Mouse (Mus musculus) midbrain, embryonic 16.5 days (tissue): ENCODE measurements around the gene Clrn3. TPM values are rescaled to one million over a fixed set of nuclear protein-coding genes. Genes with fewer than 3 reads are reported as not detected.

ENCODE experiments used
- ATAC-seq: fragments of 200-750 bp; cut with Nextera tagmentation; 2 replicates; pipeline ENCODE4 v1.8.0; 2017; ENCODE audit warnings: moderate TSS enrichment
- H3K27ac ChIP-seq: fragments of 300-500 bp; sonication (generic); 2 replicates; pipeline ENCODE4 v1.5.1; 2014; ENCODE audit warnings: mild to moderate bottlenecking, low read length, mixed read lengths
- H3K27me3 ChIP-seq: fragments of 300-500 bp; sonication (generic); 2 replicates; pipeline ENCODE4 v1.6.1; 2014; ENCODE audit warnings: low read depth, low read length, mixed read lengths; ENCODE audit not compliant: control insufficient read depth, insufficient read depth
- H3K36me3 ChIP-seq: fragments of 300-500 bp; sonication (generic); 2 replicates; pipeline ENCODE4 v1.6.1; 2014; ENCODE audit warnings: mild to moderate bottlenecking, low read length, moderate library complexity, mixed read lengths; ENCODE audit not compliant: control insufficient read depth, insufficient read depth
- H3K4me1 ChIP-seq: fragments of 300-500 bp; sonication (generic); 2 replicates; pipeline ENCODE4 v1.6.1; 2014; ENCODE audit warnings: mild to moderate bottlenecking, low read length, mixed read lengths; ENCODE audit not compliant: control insufficient read depth, insufficient read depth
- H3K4me2 ChIP-seq: fragments of 300-500 bp; sonication (generic); 2 replicates; pipeline ENCODE4 v1.6.1; 2014; ENCODE audit warnings: mild to moderate bottlenecking, low read length, mixed read lengths
- H3K4me3 ChIP-seq: fragments of 300-500 bp; sonication (generic); 2 replicates; pipeline ENCODE4 v1.5.1; 2014; ENCODE audit warnings: low read depth, mild to moderate bottlenecking, low read length, moderate library complexity, mixed read lengths
- H3K9ac ChIP-seq: fragments of 300-500 bp; sonication (generic); 2 replicates; pipeline ENCODE4 v1.6.1; 2014; ENCODE audit warnings: low read depth, low read length, mixed read lengths
- H3K9me3 ChIP-seq: fragments of 300-500 bp; sonication (generic); replicated peaks from 2 replicates; pipeline ENCODE4 v1.6.1; 2014; ENCODE audit warnings: mild to moderate bottlenecking, low read length, mixed read lengths; ENCODE audit not compliant: control insufficient read depth, poor library complexity, severe bottlenecking
- WGBS: fragments of 180-500 bp; shearing (Covaris S2); extraction: QIAGEN DNeasy Blood & Tissue Kit; methylation state at CpG from one replicate; pipeline ENCODE4 v1.1.7; 2014; 5-methylcytosine and 5-hydroxymethylcytosine counted together
- polyA plus RNA-seq: library from polyadenylated mRNA; unstranded; fragments of >200 nt; fragmentation: Nextera tagmentation; extraction: Ambion mirVana; gene quantifications from 2 replicates; pipeline ENCODE4 v1.2.1, GENCODE M21; 2015

Clrn3 gene
- polyA plus RNA-seq, 1 experiment from 2014 or later, result not detected

- H3K36me3 ChIP-seq, result no peaks in the 10 kb centered on the region
- peaks cover 13% of the 10 kb centered on the region for H3K4me1 ChIP-seq
- no peaks in the 10 kb centered on the region for H3K27me3 ChIP-seq
- no peak overlapping the region for H3K27ac ChIP-seq
- no peak overlapping the region for H3K9ac ChIP-seq
- WGBS, result 62% methylated on average over 3 of the region's 3 CpGs
- no peak overlapping the region for H3K4me3 ChIP-seq
- no peak overlapping the region for H3K4me2 ChIP-seq
- H3K9me3 ChIP-seq, result no peaks in the 10 kb centered on the region
- no peak for ATAC-seq
These were observed 13.8 kb upstream of the Clrn3 start for GRCm38 (mm10) chr7:135542235-135542634.

DNA sequence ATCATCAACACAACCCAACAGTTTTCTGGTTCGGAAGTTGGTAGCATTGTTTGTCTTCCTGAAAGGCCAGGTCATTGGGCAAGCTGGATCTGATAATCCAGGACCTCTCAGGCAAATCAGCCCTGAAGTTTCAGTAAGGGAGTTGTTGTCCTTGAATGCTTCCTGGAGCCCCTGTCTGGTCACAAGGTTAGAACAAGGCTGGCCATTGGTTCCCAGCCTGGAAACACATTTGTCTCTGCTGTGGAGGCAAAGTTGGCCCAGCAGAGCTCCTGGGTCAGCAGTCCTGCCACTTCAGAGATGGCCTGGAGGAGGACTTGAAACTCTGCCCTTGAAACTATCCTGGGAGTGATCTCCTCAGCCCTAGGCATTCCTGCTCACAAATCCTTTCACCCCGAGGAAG, 11.0 kb upstream of the Clrn3 start:
- no peak overlapping the region for H3K4me3 ChIP-seq
- no peak for ATAC-seq
- 90% methylated on average over 2 of the region's 2 CpGs for WGBS

DNA sequence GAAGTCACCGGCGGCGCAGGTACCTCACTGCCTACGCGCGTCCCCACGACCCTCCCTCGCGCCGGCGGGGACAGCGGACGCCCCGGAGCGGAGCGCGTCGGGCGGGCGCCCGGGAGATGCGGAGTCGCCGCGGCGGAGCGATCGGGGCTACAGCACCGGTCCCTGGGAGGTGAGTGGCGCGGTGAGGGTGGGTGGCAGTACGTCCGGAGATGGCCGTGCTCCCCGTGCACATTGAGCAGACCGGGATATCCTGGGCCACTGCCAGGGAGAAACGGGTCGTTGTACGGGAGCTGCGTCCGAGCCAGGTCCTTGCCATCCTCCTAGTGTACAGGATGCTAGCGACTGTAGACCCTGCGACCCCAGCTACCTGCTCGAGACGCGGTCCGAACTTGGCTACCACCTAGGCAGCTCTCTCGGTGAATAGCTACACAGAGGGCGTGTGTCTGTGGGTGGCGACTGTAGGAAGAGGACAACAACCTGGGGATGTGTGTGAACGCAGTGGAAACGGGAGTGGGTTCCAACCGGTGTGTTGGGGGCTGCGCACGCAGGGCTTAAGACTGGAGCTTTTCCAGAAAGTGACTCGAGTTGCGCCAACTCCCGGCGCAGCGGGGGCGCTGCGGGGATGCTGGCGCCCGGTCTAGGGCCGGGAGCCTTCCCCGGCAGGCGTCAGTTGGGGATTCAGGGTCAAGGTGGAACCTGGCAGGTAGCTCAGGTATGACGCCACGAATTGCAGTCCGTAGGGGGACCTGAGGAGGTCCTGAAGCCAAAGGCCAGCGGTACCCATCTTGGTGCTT, 9.7 kb upstream of the Clrn3 start:
- peak overlapping the region; percentile 78 for H3K4me3 ChIP-seq
- H3K9ac ChIP-seq, result peak overlapping the region; percentile 87
- ATAC-seq, result peak; percentile 76
- no peaks in the 10 kb centered on the region for H3K9me3 ChIP-seq
- H3K4me1 ChIP-seq, result peaks cover 13% of the 10 kb centered on the region
- H3K27me3 ChIP-seq, result no peaks in the 10 kb centered on the region
- H3K36me3 ChIP-seq, result no peaks in the 10 kb centered on the region
- peak overlapping the region; percentile 86 for H3K27ac ChIP-seq
- H3K4me2 ChIP-seq, result peak overlapping the region; percentile 83
- 2% methylated on average over 71 of the region's 71 CpGs for WGBS

More for the DNA sequence above, 11.0 kb upstream of the Clrn3 start:
- Histone ChIP-seq H3K36me3 (no peaks in the 10 kb centered on the region), H3K27ac (no peak overlapping the region), H3K27me3 (no peaks in the 10 kb centered on the region), H3K9ac (no peak overlapping the region), H3K4me2 (peak overlapping the region; percentile 83), H3K4me1 (peaks cover 13% of the 10 kb centered on the region), H3K9me3 (no peaks in the 10 kb centered on the region)

- Histone ChIP-seq H3K36me3 (no peaks in the 10 kb centered on the region), H3K27me3 (no peaks in the 10 kb centered on the region), H3K9ac (peak within 1 kb of the TSS; percentile 87), H3K9me3 (no peaks in the 10 kb centered on the region), H3K4me3 (peak within 1 kb of the TSS; percentile 78), H3K4me2 (peak within 1 kb of the TSS; percentile 83), H3K4me1 (peaks cover 11% of the 10 kb centered on the region), H3K27ac (peak within 1 kb of the TSS; percentile 86)
- WGBS, result 4% methylated on average over 28 of the region's 28 CpGs
- ATAC-seq, result peak; percentile 96
These were observed 9.0 kb upstream of the Clrn3 start, which contains the start of gene Ptpre for GRCm38 (mm10) chr7:135537341-135537901. TSS of gene Ptpre (plus strand) at chr7:135537481.

- no peak for ATAC-seq
- 86% methylated on average over 3 of the region's 3 CpGs for WGBS
- Histone ChIP-seq H3K27ac (no peak overlapping the region), H3K4me3 (no peak overlapping the region), H3K9ac (no peak overlapping the region), H3K4me1 (peaks cover 8% of the 10 kb centered on the region), H3K4me2 (no peak overlapping the region), H3K27me3 (no peaks in the 10 kb centered on the region), H3K36me3 (no peaks in the 10 kb centered on the region), H3K9me3 (no peaks in the 10 kb centered on the region)
These were observed 7.5 kb upstream of the Clrn3 start for GRCm38 (mm10) chr7:135535908-135536307.

- H3K4me3 ChIP-seq, result no peak overlapping the region
- no peaks in the 10 kb centered on the region for H3K27me3 ChIP-seq
- no peak overlapping the region for H3K4me2 ChIP-seq
- 57% methylated on average over 2 of the region's 2 CpGs for WGBS
- no peak for ATAC-seq
- no peak overlapping the region for H3K27ac ChIP-seq
- peaks cover 8% of the 10 kb centered on the region for H3K4me1 ChIP-seq
- H3K36me3 ChIP-seq, result no peaks in the 10 kb centered on the region
- no peaks in the 10 kb centered on the region for H3K9me3 ChIP-seq
- no peak overlapping the region for H3K9ac ChIP-seq
These were observed 6.2 kb upstream of the Clrn3 start for GRCm38 (mm10) chr7:135534548-135535189.

DNA sequence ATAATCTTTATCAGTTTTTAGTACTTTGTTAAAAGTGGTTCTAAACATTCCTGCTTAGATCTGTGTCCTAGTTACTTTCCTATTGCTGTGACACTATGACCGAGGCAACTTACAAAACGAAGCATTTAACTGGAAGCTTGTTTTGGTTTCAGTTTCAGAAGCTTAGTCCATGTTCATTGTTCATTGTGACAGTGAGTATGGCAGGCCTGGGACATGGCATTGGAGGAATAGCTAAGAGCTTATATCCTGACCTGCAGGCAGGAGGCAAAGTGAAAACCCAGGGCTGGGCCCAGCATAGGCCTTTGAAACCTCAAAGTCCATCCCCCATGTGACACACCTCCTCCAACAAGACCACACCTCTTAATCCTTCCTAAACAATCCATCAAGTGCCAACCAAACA, 614 bp upstream of the Clrn3 start:
- Histone ChIP-seq H3K4me2 (no peak overlapping the region), H3K27me3 (no peaks in the 10 kb centered on the region), H3K9me3 (no peaks in the 10 kb centered on the region), H3K4me1 (no peaks in the 10 kb centered on the region), H3K27ac (no peak overlapping the region), H3K4me3 (no peak overlapping the region), H3K9ac (no peak overlapping the region), H3K36me3 (no peaks in the 10 kb centered on the region)
- WGBS, result 82% methylated on average over 2 of the region's 2 CpGs
- ATAC-seq, result no peak

- WGBS, result 69% methylated on average over 3 of the region's 3 CpGs
- H3K27ac ChIP-seq, result no peak overlapping the region
- H3K9ac ChIP-seq, result no peak overlapping the region
These were observed 1.3 kb downstream of the Clrn3 start for GRCm38 (mm10) chr7:135527169-135527568.

More at GRCm38 (mm10) chr7:135527169-135527568, 1.3 kb downstream of the Clrn3 start:
- Histone ChIP-seq H3K36me3 (no peaks in the 10 kb centered on the region), H3K4me2 (no peak overlapping the region), H3K9me3 (no peaks in the 10 kb centered on the region), H3K4me1 (no peaks in the 10 kb centered on the region), H3K4me3 (no peak overlapping the region), H3K27me3 (no peaks in the 10 kb centered on the region)
- ATAC-seq, result no peak
